Mouse (Mus musculus) erythroblast, embryonic 14.5 days (primary cell): Measurements from ENCODE around the gene Nrarp.

ENCODE experiments used
- GATA1 ChIP-seq: IDR thresholded peaks from 2 replicates; pipeline ENCODE4 v1.6.1; 2012; ENCODE audit warnings: low read length, inconsistent platforms, mixed read lengths
- TAL1 ChIP-seq: IDR thresholded peaks from 3 replicates; pipeline ENCODE4 v1.6.1; 2012; ENCODE audit warnings: low read length, inconsistent platforms, mixed read lengths

GRCm38 (mm10) chr2:25213266-25213865, 32.8 kb downstream of the Nrarp start:
- no peak for TF ChIP-seq TAL1
- no peak for TF ChIP-seq GATA1
